Mouse (Mus musculus) left cerebral cortex, adult 18-20 months (tissue): Measurements from ENCODE around the gene Ssbp3. TPM values are rescaled to one million over a fixed set of nuclear protein-coding genes. Genes with fewer than 3 reads are reported as not detected.

ENCODE experiments used
- DNase-seq, 2 experiments: peaks; one replicate each; pipeline ENCODE4 v3.0.0; 2021 to 2022; ENCODE audit warnings: low spot score in 2 of 2, mixed read lengths in 1 of 2
- total RNA-seq, 2 experiments: library from RNA; stranded (reverse); gene quantifications; 2 replicates each; pipeline ENCODE4 v1.2.3; 2021

Ssbp3 gene
- total RNA-seq, 2 experiments from 2014 or later, result 190 to 197 TPM

DNA sequence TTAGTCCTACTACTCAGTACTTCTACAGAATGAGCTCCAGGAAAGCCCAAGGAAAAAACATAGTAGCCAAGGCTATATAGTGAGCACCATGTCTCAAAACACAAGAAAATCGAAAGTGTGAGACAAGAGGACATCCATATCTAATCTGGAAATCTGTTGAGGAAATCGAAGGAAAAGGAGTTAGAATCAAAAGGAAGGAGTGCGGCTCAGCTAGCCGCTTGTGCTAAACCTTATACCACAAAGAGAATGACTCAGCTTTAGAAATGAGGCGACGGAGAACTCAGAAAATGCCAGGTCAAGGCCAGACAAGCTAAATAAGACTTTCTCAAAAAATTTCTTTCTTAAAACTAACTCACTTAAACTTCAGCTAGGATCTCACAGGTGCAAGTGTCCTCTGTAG lies 131.8 kb downstream of the Ssbp3 start:
- no peak for DNase-seq

DNA sequence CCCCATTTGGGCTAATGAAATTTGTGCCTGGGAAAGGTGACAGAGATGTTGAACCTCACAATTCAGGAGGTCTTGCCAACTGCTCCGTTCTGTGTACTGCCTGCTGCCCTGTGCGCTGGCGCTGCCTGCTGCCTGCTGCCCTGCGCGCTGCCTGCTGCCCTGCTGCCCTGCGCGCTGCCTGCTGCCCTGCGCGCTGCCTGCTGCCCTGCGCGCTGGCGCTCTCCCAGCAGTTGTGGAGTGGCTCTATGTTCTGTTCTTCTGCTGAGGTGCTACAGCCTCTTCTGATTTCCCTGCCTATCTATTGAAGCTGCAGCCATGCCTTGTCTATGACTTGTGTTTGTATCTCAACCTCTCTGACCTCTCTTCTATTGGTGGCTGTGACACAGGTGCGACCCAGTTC lies 134.7 kb downstream of the Ssbp3 start:
- no peak for DNase-seq

DNA sequence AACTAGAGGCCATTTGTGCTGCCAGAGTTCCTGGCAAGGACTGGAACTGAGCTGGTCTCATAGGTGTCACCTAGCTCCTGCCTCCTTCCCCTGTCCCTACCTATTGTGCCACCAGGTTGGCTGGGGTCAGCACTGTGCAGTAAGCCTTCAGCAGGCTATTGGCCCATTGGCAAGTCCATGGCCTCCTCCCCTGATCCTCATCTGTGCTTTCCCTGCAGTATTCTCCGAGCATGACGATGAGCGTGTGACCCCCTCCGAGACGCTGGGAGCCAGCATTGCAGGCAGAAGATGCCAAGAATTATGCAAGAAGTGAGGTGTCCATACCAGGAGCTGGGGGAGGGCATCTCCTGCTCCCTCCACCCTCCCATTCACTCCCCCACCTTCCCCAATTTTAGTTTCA lies 137.3 kb downstream of the Ssbp3 start:
- DNase-seq, result no peak

DNA sequence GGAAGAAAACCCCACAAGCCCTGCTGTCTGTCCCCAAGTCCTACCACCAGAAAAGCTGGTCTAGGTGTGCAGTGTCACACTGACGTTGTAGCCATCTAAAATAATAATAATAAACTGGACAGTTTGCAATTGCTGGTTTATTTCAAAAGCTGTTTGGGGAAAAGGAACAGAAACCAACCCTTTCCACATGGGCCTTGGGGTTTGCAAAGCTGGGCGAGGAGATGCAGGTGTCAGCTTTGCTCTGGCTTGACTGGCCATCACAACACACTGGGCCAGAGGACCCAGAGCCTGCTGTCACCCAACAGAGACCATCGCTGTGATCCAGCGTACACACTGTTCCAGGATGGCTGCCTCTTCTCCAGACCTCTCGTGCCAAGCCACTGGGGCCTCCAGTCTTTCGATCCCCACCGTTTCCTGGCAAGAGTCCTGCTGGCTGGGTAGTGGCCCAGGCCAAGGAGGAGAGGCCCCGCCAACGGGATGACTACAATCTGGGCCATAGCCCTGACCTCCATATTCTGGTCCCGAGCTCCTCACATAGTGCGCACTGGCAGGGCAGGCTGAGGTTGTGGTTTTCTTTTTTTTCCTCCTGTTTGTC lies 138.2 kb downstream of the Ssbp3 start:
- DNase-seq, result no peak

DNA sequence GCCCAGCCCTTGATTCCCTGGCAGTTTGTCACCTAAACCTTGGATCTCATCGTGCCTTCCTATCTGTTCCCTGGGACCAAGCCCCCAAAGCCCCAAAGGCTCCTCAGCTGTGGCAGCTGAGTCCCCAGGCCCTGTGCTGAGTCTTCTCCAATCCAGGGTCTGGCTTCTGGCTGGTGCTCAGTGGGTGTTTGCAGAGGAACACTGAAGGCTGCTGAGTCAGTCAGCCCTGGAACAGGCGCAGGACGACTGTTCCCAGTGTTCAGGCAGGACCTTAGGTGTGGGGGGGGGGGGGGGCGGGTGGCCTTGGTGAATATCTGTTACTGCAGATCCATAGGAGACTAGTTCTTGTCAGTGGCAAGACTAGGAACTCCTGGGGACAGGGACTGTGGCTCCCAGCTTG lies 141.4 kb downstream of the Ssbp3 start:
- no peak for DNase-seq

DNA sequence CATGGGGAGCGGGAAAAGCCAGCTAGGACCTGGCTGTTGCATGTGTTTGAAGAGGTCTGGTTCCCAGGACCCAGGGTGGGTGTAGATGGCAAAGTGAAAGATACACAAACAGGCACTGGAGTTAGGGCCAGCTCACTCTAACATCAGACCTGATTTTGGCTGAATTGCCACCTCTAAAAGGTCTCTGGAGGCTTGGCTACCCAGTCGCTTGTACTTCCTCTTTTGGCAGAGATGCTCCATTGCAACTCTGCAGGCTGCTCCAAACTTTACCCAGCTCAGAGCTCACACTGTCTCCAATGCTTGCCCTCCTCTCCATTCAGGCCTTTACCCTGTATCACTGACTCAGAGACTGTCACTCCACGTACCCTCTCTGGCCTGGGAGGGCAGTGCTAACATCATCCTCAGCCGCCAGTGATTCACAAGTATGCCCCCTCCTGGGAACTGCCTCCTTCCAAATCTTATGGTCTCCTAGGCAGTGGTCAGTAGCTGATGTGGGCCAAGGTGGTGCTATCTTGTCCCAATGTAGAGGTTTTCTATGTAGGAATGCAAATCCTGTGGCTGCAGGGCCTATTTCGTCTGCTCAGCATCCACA lies 142.6 kb downstream of the Ssbp3 start:
- DNase-seq, result no peak

DNA sequence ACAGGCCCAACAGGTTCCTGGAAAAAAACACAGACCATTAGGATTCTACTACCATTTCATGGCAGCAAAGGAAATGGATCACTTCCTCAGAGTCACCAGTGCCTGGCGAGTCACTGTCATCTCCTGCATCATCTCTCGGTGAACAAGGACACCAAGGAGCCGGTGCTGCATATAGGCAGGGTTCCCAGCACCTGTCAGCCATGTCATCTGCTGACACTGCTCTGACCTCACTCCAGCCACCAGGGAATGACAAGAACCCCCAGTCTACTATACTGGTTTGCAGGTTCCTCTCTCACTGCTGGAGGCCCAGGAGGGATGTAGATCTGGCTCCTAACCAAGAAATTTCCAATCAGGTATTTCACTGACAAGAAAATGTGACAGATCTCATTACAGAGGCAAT lies 145.6 kb downstream of the Ssbp3 start:
- no peak for DNase-seq

DNA sequence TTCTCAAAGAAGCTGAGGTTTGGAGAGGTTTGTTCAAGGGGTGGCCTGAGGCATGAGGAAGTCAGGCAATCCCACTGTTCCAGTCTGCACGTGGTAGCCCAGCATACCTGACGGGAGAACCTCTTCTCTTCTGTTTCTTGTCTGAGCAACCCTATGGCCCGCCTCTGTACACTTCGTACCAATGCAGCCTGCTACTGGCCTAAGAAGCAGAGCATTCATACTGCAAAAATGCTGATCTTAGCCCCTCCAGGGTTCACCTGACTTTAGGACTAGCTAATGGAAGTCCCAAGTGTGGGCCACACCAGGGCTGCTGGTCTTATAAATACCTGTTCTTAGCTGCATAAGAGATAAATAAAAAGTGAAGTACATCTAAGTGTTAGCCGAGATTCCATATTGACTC lies 147.8 kb downstream of the Ssbp3 start:
- no peak for DNase-seq

DNA sequence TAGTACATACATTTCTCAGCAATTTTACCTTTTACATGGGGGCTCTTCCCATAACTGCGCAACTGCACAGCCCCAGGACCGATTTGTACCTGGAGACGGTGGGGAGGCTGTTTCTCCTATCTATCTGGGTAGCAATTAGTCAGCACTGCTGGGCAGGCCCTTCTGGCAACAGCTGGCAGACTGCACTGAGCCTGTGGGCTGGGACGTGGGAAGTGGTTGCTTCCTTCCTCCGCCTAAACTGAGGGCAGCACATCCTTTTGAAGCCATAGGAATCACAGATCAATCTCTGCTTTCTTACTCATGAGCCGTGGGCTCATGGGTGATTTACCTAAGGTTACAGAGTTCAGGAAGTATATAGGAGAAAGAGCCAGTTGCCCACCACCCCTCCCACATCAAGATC lies 148.3 kb downstream of the Ssbp3 start:
- DNase-seq, result peak in 1 of 2 experiments; percentile 25

DNA sequence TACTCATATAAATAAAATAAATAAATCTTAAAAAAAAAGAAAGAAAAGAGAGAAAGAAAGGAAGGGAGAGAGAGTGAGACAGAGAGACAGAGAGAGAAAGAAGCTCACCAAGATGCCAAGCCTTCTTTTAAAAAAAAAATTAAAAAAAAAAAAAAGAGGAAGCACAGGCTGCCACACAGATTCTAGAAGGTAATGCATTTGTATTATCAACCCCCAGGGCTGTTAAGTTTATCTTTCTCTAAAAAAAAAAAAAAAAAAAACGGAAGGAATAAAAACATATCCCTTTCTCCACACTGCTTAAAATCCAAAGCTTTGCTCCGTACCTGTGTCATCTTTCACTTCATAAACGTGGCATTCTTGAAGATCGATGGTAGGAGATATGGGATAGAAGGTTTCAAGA lies 151.1 kb downstream of the Ssbp3 start:
- DNase-seq, result no peak

DNA sequence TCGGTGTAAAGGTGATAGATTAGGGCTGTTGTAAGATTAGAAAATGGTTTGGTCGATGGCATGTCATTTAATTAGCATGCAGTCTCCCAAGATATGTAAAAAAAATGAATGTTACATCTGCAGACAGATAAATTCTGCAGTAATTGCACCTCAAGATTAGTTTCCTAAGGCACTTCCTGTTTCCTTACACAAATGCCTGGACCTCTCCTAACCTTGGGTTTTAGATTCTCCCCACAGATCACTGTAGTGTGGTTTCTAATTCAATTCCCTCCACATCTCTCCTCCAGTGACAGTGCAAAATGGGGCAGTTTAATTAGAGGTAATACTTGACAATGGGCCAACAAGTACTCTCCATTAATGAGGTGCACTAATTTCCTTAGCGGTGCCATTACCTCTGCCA lies 152.7 kb downstream of the Ssbp3 start:
- no peak for DNase-seq

DNA sequence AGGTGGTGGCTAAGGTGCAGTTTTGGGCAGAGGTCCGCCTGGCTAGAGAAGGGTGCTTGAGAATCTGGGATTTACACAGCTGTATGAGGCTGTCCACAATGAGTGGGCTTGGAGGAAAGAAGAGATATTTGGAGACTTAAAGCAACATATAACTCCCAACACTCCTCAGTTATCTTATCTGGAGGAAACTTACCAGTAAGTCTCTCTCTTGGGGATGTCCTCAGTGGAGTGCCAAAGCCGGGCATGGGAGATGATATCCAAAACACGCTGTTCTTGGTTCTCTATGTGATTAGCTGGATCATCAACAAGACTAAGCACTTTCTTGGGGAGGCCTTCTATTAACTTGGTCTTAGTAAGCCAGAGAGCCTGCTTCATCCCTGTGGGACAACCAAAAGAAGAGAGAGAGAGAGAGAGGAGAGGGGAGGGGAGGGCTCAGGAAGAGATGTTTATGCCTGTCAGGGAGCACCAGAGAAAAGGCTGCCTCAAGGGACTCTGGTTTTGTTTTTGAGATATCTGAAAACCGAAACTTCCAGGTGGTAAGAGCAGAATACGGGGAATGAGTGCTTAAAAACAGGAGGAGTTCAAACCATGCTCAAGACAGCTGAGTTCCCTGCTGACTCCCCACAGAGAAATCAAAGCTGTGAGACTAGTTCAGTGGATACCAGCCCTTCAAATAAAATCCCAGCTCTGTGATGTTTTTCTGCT lies 154.0 kb downstream of the Ssbp3 start:
- no peak for DNase-seq

DNA sequence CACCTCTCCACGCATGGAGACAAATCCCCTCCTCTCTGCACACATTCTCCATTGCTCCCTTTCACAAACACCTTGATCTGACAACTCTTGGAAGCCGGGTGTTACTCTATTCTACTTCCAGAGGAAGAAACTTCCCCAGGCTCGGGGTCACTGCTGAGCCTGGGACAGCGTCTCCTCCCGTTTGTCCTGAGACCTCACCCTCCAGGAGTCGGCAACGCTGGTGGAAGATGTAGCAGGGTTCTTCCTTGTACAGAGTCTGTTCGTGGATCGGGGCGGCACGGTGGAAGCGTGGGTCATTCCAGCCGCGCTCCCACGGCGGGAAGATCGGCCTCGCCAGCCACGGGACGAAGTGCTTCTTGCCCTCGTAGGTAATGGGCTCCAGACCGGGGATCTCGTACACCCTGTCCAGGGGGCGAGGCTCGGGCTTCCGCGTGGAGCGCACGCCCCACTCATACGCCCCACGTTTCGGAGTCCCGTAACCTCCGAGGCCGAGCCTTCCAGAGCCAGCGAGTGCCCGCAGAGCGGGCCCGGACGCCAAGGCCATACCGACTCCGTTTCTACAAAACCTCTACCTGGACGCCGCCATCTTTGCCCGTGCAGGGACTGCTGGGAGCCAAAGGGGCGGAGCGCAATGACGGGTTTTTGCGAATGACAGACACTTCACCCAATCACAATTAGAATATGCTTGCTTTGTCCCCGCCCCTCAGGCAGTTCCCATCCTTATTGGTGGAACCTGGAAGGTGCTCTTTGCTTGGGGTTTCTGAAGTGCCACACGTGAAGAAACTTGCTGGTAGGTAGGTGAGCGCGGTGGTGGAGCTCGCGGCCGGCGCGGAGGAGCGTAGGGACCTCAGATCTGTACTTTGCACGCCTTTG lies 156.0 kb downstream of the Ssbp3 start, which contains the start of the genes Mrpl37 and Cyb5rl:
Gene Mrpl37 (minus strand): TSS at position 617 of the 873 bp plus-strand sequence.
Gene Cyb5rl (plus strand): TSS at position 737 of the 873 bp plus-strand sequence.
- DNase-seq, result peak; percentile 95 to 96

DNA sequence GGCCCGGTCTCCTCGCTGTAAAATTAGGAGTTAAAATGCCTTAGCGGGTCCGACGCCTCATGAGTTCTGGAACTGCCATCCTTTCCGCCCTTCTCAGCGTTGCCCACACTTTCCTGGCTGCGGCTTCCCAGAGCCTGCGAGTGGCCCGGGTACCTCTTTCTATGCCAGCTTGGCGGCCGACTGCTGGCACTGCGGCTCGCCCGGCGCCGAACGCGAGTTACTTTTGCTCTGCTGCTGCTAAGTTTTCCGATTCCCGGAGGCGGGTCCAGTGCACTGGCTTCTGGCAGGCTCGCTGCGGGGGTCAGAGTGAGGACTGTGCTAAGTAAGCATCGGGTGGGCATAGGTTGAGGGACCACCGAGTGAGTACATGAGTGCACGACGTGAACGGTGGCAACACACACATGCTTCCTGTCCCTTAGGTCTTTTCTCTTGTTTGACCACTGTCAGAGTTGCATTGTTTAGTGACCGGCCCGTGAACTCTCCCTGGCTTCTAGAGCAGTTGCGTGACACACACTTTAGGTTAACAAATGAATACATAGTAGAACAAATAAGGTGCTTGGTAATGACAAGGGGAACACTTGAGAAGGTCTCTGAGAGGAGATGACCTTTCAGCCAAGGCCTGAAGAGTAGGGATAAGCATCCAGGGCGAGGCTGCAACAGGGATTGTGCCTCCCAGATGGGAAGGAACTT lies 156.8 kb downstream of the Ssbp3 start:
- DNase-seq, result peak in 1 of 2 experiments; percentile 21

DNA sequence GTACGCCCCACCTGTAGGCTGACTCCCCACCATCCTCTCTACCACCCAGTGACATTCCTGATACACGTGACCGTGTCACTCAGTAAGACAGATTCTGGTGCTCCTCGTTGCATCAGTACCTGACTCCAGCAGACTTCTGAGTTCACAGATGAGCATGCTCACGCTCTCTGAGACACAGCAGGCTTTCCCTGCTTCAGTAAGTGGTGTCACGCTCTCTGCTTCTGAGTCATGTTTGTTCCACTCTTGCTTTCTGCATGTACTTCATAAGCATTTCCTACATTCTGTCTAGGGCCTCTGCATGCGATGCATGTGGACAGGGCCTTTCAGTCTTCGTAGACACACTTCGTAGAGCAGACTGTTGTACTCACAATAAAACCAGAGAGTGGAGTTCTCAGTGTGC lies 161.8 kb downstream of the Ssbp3 start:
- DNase-seq, result no peak

DNA sequence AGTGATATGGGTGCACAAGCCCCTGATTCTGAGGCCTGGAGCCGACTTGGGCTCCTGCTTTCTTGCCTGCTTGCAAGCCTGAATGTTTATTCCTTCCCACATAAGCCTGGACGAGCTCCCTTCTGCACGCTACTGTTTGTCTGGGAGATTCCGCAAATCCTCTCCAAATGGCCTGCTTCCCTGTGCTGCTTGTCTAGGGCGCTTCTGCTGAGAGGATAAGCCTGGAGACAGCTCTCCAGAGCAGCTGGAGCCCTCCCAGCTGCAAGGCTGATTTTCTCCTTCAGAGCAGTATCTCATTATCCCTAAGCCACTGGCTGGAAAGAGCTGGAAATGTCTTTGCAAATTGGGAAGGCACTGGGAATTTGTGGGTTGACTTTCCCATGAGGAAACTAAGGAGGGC lies 165.0 kb downstream of the Ssbp3 start:
- DNase-seq, result no peak

DNA sequence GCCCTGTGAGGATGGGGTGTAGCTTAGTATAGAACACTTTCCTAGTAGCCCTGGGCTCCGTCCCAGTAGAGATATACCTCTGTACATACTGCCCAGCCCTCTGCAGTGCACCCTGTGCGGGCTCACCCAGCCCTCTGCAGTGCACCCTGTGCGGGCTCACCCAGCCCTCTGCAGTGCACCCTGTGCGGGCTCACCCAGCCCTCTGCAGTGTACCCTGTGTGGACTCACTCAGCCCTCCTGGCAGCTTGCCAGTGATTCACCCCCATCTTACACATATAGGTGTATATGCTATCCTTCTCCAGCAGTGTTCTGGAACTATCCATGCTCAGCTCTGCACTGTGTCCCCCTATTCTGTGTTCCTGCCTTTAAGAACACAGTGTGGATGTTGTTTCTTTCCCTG lies 168.4 kb downstream of the Ssbp3 start:
- DNase-seq, result no peak

DNA sequence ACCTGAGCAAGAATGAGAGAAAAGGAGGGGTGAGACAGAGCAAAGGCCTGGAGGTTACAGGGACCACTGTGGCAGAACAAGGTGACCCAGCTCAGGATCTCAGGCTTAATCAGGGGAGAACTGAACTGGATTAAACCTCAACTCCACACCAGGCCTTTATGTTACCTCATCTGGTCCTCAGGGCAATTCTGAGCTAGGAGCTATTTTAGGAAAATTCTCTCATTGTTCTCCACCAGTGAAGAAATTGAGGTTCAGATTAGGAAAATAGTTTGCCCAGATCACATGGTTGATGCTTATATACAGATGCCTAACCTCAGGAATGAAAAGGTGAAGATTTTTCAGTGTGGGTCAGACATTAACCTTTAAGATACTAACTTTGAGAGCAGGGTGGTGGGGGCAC lies 169.2 kb downstream of the Ssbp3 start:
- DNase-seq, result no peak

DNA sequence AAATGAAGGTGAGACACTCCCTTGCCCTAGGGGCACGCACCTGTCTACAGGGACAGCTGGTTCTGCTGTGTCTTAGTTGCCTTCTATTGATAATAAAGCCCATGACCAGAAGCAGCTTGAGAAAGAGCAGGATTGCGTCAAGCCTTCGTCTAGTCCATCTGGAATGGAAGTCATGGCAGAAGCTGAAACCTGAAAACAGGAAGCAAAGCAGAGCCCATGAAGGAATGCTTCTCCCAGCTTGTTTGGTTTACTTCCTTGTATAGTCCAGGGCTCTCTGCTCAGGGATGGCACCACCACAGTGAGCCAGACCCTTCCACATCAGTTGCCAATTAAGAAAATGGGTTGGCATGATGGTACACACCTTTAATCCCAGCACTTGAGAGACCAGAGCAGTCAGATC lies 171.7 kb downstream of the Ssbp3 start:
- no peak for DNase-seq

DNA sequence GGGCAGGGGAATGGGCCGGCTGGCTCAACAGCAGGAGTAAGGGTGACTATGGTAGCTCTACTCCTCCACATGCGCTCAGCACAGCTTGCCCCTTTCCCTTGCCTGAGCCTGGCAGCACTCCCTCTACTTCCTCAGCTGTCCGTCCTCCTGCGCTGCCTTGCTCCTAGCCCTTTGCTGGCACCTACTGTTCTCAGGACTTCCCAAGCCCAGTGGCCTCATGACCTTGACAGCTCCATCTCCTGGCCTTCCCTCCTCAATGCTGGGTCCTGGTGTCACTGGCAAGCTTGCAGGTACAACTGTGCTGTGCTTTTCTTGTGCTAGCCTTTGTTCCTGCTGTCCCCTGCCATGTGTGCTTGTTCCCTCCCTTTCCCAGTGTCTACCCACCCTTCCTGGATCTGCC lies 172.6 kb downstream of the Ssbp3 start:
- no peak for DNase-seq

DNA sequence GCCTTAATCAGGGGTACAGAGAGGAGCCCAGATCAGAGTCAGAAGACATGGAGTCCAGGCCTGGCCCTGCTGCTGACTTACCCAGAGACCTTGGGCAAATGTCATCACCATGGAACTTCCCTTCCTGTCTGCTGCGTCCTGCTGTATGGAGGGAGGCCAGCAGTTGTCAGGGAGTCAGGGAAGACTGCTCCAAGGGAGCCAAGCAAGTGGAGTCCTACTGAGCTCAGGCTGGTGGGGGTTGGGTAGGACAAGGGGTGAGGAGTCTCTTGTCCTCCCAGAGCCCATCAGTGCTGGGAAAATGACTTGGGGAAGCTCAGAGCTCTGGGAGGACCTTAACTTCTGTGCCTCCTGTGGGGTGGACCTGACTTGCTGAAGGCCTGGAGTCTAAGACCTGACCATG lies 173.8 kb downstream of the Ssbp3 start:
- peak in 1 of 2 experiments; percentile 16 for DNase-seq
